Mouse (Mus musculus) cerebellum, adult 9-11 months (tissue): ENCODE data around the gene Clnk.

Source experiments
- DNase-seq: peaks from one replicate; pipeline ENCODE4 v3.0.0; 2022

Clnk gene

DNA sequence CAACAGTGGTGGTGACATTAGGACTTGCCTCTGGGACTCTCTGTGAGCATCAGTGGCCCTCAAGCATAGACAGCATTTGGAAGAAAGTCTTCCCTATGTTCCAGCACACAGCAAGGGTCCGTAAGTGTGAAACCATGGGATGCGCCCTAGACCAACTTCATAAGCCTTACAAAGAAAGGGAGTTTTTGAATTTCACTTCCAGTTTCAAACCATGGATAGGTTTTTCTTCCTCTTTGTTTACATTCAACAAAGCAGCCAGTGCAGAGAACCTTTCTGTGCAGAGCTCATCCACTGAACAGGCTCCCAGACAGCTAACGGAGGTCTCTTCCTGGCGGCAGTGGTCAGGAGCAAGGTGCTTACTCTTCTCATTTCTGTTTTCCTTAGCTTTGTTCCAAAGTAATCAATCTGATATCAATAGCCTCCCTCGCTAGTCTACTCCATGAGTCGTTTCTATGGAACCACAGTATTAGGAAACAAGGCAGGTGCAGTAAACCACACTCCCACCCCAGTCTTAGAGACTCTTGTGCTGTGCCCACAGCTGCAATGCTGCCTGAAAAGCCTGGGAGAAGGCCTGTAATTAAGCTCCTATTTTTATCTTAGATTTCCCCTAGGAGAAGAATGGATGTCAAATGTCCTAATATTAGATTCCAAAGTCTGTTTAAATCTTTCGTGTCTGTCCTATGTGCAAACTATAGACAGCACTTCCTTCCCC is 169.1 kb downstream of the Clnk start:
- DNase-seq, result no peak

DNA sequence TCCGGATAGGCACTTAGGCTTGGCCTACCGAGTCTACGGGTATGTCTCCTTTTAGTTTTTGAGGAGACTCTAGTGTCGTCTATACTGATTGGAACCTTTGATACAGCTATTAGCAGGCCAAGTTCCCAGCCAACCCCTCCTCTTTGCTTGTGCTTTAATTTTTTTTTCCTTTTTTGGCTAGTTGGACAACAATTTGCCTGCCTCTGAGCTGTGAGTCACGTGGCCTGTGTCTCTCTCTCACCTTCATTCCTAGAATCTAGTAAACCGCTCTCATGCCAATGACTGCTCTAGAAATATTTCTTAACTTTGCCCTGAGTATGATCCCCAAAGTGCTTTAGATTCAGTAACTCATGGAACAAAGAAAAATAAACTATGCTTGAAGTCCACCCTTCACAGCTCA is 173.7 kb downstream of the Clnk start:
- no peak for DNase-seq

DNA sequence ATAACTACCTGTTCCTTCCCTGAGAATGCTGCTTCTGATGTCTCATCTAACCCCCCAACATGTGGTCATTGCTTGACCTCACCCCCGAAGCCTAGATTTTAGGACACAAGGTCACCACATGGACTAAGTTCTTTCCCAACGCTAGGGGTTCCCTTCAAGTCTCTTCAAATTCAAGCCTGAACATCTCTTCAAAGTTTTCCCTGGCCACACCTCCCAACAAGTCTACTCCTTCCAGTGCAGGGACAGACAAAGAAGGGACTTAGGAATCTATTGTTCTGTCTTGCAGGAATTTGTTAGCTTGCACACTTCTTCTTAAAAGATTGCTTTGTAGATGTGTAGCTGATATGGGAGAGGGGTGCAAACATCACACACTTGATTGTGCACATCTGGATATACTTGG is 174.5 kb downstream of the Clnk start:
- DNase-seq, result no peak

DNA sequence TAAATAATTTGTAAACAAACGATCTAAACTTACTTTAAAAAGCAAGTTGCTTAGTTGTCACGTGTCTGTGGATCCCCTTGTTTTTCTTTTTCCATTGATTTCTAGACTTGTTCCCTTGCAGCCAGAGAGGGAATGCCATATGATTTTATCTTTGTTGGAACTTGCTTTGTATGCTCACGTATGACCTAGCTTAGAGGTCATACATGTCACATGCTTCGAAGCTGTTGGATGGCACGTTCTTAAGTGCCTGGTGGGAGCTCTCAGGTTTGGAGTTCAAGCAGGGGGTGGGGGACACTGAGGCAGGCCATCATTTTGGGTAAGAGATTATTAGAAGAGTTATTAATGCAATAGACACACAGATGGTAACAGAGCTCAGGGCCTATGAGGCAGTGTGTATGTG is 178.1 kb downstream of the Clnk start:
- no peak for DNase-seq

DNA sequence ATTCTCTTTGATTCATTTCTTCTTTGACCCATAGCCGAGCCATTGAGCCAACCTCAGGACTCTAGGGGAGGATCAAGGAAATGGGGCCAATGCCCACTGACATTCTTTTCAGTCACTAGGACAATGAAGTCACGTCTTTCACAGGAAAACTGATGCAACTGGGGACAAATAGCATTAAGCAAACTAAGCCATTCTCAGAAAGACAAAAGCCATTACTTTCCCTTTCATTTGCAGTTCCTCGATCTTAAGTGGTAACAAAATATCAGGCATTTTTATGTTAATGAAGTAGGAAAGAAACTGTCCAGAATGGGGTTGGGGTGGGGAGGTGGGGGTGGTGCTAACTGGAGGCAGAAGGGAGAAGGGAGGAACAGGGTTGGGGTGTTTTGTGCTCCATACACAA is 178.6 kb downstream of the Clnk start:
- no peak for DNase-seq

DNA sequence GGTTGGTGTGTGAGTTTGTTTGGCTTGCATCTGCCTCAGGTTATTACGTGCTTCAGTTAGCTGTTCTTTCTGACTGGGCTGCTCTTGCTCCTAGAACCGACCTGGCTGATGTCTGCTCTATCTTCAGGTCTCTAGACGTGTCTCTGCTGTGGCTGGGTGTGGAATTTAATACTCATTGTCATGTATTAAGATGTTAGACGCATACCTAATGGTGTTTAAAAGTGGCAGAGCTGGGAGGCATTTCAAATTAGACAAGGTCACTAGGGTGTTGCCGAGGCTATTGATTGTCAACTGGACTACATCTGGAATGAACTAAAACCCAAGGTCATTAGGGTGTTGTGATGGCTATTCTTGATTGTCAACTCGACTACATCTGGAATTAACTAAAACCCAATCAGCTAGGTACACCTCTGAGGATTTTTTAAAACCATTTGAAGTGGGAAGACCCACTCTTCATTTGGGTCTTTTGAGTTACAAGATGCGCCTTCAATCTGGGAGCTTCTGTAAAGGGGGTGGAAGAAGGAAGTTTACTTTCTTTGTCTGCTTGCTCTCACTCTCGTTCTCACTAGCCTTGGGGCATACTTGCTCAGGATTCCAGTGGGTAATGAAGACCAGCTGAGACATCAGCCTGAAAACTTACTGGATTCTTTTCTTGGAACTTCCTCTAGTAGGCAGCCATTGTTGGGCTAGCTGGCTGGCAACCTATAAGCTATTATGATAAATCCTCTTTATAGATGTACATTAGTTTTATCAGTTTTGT is 179.8 kb downstream of the Clnk start:
- no peak for DNase-seq

DNA sequence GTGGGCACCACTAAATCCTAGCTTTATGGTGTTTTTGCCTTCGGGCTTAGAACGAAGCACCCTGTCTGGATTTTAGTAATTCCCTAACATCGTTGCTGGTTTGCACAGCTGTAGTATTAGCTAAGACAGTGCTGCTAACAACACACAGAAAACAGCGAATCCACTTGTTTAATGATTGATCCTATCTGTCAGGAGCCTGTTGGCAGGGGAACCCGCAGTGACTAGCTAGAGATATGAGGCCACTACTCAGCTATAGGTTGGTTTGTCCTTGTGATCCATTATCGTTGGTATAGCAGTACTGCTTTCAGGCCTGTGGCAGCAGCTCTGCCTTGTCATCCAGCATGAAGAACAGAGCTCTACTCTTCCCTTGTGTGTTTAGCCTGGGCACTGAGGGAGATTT is 183.8 kb downstream of the Clnk start:
- no peak for DNase-seq

DNA sequence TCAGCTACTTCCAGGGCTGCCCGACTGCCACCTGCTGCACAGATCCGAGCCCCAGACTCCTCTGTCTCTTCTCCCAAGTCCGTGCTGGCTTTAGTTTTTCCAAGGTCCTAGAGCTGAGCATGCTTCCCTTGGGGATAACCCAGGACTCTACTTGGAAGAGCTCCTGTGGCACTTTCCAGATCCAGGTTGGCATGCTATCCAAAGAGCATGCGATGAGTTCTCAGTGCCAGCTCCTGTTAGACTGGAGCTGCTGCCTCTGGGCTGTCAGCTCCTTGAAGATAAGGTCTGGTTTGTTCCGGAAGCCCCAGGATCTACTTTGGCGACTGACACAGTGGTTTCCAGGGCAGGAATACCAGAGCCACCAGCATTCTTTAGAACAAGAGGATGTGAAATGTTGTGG is 187.4 kb downstream of the Clnk start:
- DNase-seq, result no peak

DNA sequence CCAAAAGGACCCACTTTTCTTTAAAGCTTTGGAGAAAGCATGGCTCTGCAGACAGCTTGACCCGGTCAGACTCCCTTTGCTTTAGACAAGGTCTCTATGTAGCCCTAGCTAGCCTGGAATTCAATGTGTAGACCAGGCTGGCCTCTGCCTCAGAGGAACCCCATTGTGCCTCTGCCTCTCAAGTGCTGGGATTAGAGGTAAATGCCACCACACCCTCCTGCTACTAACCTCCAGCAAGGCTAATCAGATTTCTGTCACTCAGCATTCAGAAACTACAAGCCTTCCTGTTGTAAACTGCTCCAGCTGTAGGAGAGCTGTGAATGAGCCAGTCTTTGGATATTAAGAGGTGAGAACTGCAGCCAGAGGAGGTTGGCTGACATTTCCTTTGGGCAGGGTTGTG is 188.9 kb downstream of the Clnk start:
- no peak for DNase-seq

DNA sequence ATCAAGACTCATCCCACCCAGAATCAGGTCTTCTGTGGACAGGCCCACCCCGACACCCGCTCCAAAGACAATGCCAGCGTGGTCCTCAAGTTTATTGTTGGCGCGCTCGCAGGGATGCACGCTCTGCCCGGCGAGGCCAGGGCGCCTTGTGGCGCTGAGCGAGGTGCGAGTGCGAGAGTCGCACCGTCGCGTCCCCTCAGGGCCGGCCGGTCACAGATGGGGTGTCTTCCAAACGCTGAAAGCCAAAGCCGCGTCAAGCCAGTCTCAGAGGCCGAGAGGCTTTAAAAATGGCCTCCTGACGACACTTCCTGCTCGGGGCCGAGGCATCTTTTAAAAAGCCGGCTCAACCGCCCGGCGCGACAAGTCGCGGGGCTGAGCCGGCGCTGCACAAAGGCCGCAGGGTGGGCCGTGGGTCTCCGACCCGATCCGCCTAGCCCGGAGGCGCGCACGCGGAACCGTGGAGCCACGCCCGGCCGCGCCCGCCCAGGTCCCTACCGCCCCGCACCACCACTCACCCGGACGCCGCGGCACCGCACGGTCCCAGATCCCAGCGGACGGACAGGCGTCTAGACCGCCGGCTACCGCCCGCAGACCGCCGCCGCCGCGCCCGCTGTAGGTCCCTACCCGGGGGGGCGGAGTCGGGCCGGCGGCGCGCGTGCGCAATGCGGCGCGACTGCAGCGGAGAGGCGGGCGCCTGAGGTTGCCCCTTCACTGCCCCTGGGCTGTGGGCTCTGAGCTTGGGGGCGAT is 192.3 kb downstream of the Clnk start, which contains the start of gene Zfp518b:
Gene Zfp518b (minus strand): TSS at position 663 of the 748 bp plus-strand sequence.
- DNase-seq, result peak; percentile 82

DNA sequence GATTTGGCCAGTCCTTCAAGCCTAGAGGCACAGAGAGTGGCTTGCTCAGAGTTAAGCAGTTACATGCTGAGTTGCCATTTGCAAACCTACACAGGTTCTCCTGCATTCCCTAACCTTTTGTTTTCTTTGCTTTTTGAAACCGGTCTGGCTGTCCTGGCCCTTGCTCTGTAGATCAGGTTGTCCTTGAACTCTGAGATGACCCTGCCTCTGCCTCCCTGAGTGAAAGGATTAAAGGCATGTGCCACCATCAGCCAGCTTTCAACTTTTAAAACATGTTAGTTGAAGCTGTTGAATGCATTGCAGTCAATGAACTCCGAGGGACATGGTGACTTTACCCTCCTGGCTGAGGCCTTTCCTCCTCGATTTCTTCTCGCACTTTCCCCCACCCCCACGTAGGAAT is 217.8 kb downstream of the Clnk start:
- DNase-seq, result no peak
